ENCODE assay signal across 12 mouse cellular contexts in the genomic region with DNA sequence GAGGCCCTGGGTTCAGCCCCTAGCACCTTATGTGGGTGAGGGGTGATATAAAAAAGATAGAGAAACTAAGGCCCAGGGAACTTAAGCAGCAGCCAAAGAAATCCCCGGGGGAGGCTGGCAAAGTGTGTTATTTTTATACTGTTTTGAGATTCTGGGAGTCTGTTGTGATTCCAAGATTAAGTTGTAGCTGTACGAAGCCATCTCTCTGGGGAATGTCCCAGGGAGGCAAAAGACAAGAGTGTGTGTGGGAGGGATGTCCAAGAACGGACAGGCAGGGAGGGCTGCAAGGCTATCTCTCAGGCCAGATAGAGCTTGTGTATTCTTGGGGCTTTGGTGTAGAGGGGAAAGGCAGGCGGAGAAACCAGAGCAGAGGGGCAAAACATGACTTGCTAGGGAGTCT. TPM values are rescaled to one million over a fixed set of nuclear protein-coding genes. Genes with fewer than 3 reads are reported as not detected.
DNase-seq lines count a peak whose midpoint lies in the region; ATAC-seq and TF ChIP-seq lines count a peak whose summit lies in the region.
"Had no signal": no experiment of that assay in that cellular context is flagged by ENCODE, and none has a peak within 500 bp of the region (broad histone marks: within the 10 kb centered on the region; RNA-seq: fewer than 3 reads in every experiment).

No protein-coding gene starts in this region.

- 0 out of 2 replicates have a peak, but pooled peaks cover 2% of the 10 kb centered on the region for H3K27me3 ChIP-seq in kidney, embryonic 16.5 days (ENCODE audit: insufficient read depth, low read length)
- H3K27me3 ChIP-seq in kidney, embryonic 14.5 days (ENCODE audit: control insufficient read depth, insufficient read depth, low read length): no peaks in the 10 kb centered on the region
- H3K27me3 ChIP-seq in testis, adult 2 months (ENCODE audit: control insufficient read depth, insufficient read depth, low read length): no peaks in the 10 kb centered on the region
- H3K27me3 ChIP-seq: embryonic facial prominence, embryonic 13.5 days; liver, embryonic 12.5 days had no signal

- TF ChIP-seq POLR2A in testis, adult 2 months (IDR thresholded peaks at IDR 0.05; ENCODE audit: control insufficient read depth, low read depth, low read length): no peak

- H3K27ac ChIP-seq in gastrocnemius, adult 2 months: peak overlapping the region; percentile 85
- no peak overlapping the region for H3K27ac ChIP-seq in kidney, embryonic 16.5 days (ENCODE audit: low read length)
- no peak overlapping the region for H3K27ac ChIP-seq in kidney, embryonic 14.5 days (ENCODE audit: low read depth, low read length)
- 0 out of 2 replicates have a peak overlapping the region, but pooled peaks have one; percentile 16 for H3K27ac ChIP-seq in testis, adult 2 months (ENCODE audit: control insufficient read depth, insufficient read depth, low read depth, low read length)
- H3K27ac ChIP-seq: embryonic facial prominence, embryonic 13.5 days; liver, embryonic 12.5 days; stomach, postnatal 0 days had no signal

- 49% methylated on average over 4 of the region's 4 CpGs for WGBS in kidney, embryonic 16.5 days
- WGBS in kidney, embryonic 14.5 days: 51% methylated on average over 4 of the region's 4 CpGs

- no peak overlapping the region for H3K4me3 ChIP-seq in gastrocnemius, adult 2 months
- H3K4me3 ChIP-seq in kidney, embryonic 16.5 days (ENCODE audit: low read length): no peak overlapping the region
- no peak overlapping the region for H3K4me3 ChIP-seq in kidney, embryonic 14.5 days (ENCODE audit: low read length)
- H3K4me3 ChIP-seq in testis, adult 2 months (ENCODE audit: control insufficient read depth, low read depth, low read length): no peak overlapping the region
- H3K4me3 ChIP-seq: liver, embryonic 12.5 days; megakaryocyte, embryonic 14.5 days had no signal

- intact Hi-C loops in gastrocnemius, adult 2 months (cut with DNase I): loop anchor here (1.0 kb wide), 1 partner anchor 48 kb away; no protein-coding TSS in a partner anchor
- intact Hi-C loops in gastrocnemius, postnatal 36 days (cut with DNase I): loop anchor here (1.0 kb wide), 1 partner anchor 48 kb away; no protein-coding TSS in a partner anchor

- H3K9ac ChIP-seq in kidney, embryonic 16.5 days (replicated peaks; ENCODE audit: low read length): 0 out of 2 replicates have a peak overlapping the region, but pooled peaks have one; percentile 13
- no peak overlapping the region for H3K9ac ChIP-seq in kidney, embryonic 14.5 days (ENCODE audit: low read depth, low read length)
- H3K9ac ChIP-seq: embryonic facial prominence, embryonic 13.5 days; liver, embryonic 12.5 days had no signal

- peaks cover 17% of the 10 kb centered on the region for H3K4me1 ChIP-seq in kidney, embryonic 16.5 days (ENCODE audit: insufficient read depth, low read length)
- peaks cover 16% of the 10 kb centered on the region for H3K4me1 ChIP-seq in kidney, embryonic 14.5 days (ENCODE audit: control insufficient read depth, insufficient read depth, low read length)
- peaks cover 19% of the 10 kb centered on the region for H3K4me1 ChIP-seq in testis, adult 2 months (ENCODE audit: control insufficient read depth, insufficient read depth, low read length)

- no peak for TF ChIP-seq CTCF in gastrocnemius, adult 2 months (IDR thresholded peaks at IDR 0.05)
- no peak for TF ChIP-seq CTCF in testis, adult 2 months (IDR thresholded peaks at IDR 0.05; ENCODE audit: control insufficient read depth, insufficient read depth, insufficient replicate concordance, low read depth, low read length)

- no peaks in the 10 kb centered on the region for H3K36me3 ChIP-seq in kidney, embryonic 16.5 days (ENCODE audit: insufficient read depth, low read length)
- H3K36me3 ChIP-seq in kidney, embryonic 14.5 days (ENCODE audit: control insufficient read depth, insufficient read depth, low read length): no peaks in the 10 kb centered on the region
- H3K36me3 ChIP-seq in testis, adult 2 months (ENCODE audit: control insufficient read depth, insufficient read depth, low read length): no peaks in the 10 kb centered on the region
- H3K36me3 ChIP-seq: embryonic facial prominence, embryonic 13.5 days; liver, embryonic 12.5 days had no signal

- DNase-seq in gastrocnemius, adult 2 months: peak; percentile 32
- no peak for DNase-seq in gastrocnemius, postnatal 36 days
- peak; percentile 20 for DNase-seq in MN1 (ENCODE audit: low spot score)
- DNase-seq in neural tube, embryonic 10.5 days (ENCODE audit: extremely low spot score, low spot score): no peak

- ATAC-seq in kidney, embryonic 16.5 days (ENCODE audit: low FRiP score, low TSS enrichment): no peak
- ATAC-seq in kidney, embryonic 14.5 days (ENCODE audit: low FRiP score, low TSS enrichment): no peak
- ATAC-seq: liver, embryonic 12.5 days had no signal

- H3K4me2 ChIP-seq in kidney, embryonic 16.5 days (replicated peaks; ENCODE audit: low read depth, low read length): no peak overlapping the region
- no peak overlapping the region for H3K4me2 ChIP-seq in kidney, embryonic 14.5 days (replicated peaks; ENCODE audit: low read depth, low read length)
- H3K4me2 ChIP-seq: liver, embryonic 12.5 days had no signal

- H3K9me3 ChIP-seq in kidney, embryonic 16.5 days (ENCODE audit: low read length): no peaks in the 10 kb centered on the region
- H3K9me3 ChIP-seq in kidney, embryonic 14.5 days (ENCODE audit: control insufficient read depth, low read length): no peaks in the 10 kb centered on the region
- H3K9me3 ChIP-seq: embryonic facial prominence, embryonic 13.5 days; liver, embryonic 12.5 days; megakaryocyte, embryonic 14.5 days had no signal

RNA-seq across cellular contexts. Expression of gene Cyp2s1, which starts 11.9 kb away (rescaled TPM):
- total RNA-seq in gastrocnemius, adult 2 months (2021): under 1 TPM; 0.10 to 0.56 TPM
- total RNA-seq in gastrocnemius, postnatal 36 days (2021): under 1 TPM; 0.17 to 0.18 TPM
- 22.1 and 23.0 TPM in 2 replicates for polyA plus RNA-seq in kidney, embryonic 16.5 days (2015; fragmentation: Nextera tagmentation; extraction: Ambion mirVana)
- polyA plus RNA-seq in kidney, embryonic 14.5 days (2014; fragmentation: Nextera tagmentation; extraction: Ambion mirVana): 9.3 and 13.4 TPM in 2 replicates
- polyA plus RNA-seq in testis, adult 2 months (2012; rRNA removed): 1.7 and 1.9 TPM in 2 replicates
- total RNA-seq: MEL had no signal

RNA-seq across cellular contexts. Expression of gene Axl, which starts 16.3 kb away (rescaled TPM):
- 10 to 100 TPM; 39.9 to 48.6 TPM for total RNA-seq in gastrocnemius, adult 2 months (2021)
- 10 to 100 TPM; 39.1 to 44.9 TPM for total RNA-seq in gastrocnemius, postnatal 36 days (2021)
- 91.5 and 96.5 TPM in 2 replicates for polyA plus RNA-seq in kidney, embryonic 16.5 days (2015; fragmentation: Nextera tagmentation; extraction: Ambion mirVana)
- 75.3 and 75.5 TPM in 2 replicates for polyA plus RNA-seq in kidney, embryonic 14.5 days (2014; fragmentation: Nextera tagmentation; extraction: Ambion mirVana)
- polyA plus RNA-seq in testis, adult 2 months (2012; rRNA removed): 20.8 and 23.7 TPM in 2 replicates

RNA-seq across cellular contexts. Expression of gene Hnrnpul1, which starts 50.2 kb away (rescaled TPM):
- total RNA-seq in gastrocnemius, adult 2 months (2021): 10 to 100 TPM; 66.3 to 72.8 TPM
- total RNA-seq in gastrocnemius, postnatal 36 days (2021): 10 to 100 TPM; 60.4 to 62.0 TPM
- 43.7 and 56.5 TPM in 2 replicates for polyA plus RNA-seq in kidney, embryonic 16.5 days (2015; fragmentation: Nextera tagmentation; extraction: Ambion mirVana)
- 65.6 and 86.2 TPM in 2 replicates for polyA plus RNA-seq in kidney, embryonic 14.5 days (2014; fragmentation: Nextera tagmentation; extraction: Ambion mirVana)
- 79.0 and 82.5 TPM in 2 replicates for polyA plus RNA-seq in testis, adult 2 months (2012; rRNA removed)

Comparison
In these comparisons a context has a peak if more than half of its experiments do, and no peak if none do; other contexts are left out.
1. DNase-seq: peak in gastrocnemius, adult 2 months (single experiment) and MN1 (single experiment); none in gastrocnemius, postnatal 36 days (0 of 2) and neural tube, embryonic 10.5 days (single experiment).
2. H3K27ac ChIP-seq: peak in gastrocnemius, adult 2 months (single experiment) and testis, adult 2 months (single experiment); none in kidney, embryonic 16.5 days (single experiment) and kidney, embryonic 14.5 days (single experiment).